Mouse (Mus musculus): Measurements from ENCODE around the gene Akr7a5. TPM values are rescaled to one million over a fixed set of nuclear protein-coding genes. Genes with fewer than 3 reads are reported as not detected.

Akr7a5 gene
- polyA plus RNA-seq, 1 experiment = 91.7 TPM

GRCm38 (mm10) chr4:139298671-139299366 lies 11.7 kb upstream of the Akr7a5 start:
- no peak for DNase-seq (ENCODE audit: low read depth)

DNA sequence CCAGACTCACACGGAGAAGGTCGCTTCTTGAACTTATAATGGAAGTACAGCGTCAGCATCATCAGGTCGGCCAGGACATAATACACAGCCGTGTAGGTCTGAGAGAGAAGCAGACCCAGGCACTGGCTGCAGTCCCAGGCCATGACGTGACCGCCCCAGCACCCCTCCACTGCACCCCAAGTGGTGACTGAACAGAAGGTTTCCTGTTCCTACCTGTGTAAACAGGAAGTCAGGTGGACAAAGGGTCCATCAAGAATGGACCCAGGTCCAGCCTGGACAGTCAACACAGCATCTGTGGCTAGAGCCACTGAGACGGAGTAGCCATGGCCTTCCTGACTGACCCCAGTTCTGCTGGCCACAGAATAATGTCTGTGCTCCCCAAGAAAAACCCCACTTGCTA lies 8.8 kb upstream of the Akr7a5 start:
- DNase-seq (ENCODE audit: low read depth) = no peak

- DNase-seq (ENCODE audit: low read depth) = no peak
These were observed 8.3 kb upstream of the Akr7a5 start for GRCm38 (mm10) chr4:139302241-139302640.

DNA sequence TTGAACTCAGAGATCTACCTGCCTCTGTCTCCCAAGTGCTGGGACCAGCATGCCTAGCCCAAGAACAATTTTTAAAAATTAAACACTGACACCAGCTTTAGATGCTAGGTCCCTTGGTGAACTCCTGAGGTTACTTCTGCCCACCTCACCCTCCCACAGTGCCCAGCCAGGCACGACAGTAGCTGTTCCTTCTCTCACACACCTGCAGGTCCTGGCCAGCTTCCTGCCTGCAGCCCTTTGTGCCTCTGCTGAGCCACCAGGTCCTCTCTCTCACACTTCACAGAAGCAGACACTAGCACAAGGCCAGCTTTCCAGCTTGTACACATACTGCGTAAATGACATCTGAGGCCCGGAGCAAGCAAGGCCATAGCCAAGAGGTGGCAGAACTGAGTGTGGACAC lies 5.0 kb upstream of the Akr7a5 start:
- DNase-seq (ENCODE audit: low read depth) = no peak

DNA sequence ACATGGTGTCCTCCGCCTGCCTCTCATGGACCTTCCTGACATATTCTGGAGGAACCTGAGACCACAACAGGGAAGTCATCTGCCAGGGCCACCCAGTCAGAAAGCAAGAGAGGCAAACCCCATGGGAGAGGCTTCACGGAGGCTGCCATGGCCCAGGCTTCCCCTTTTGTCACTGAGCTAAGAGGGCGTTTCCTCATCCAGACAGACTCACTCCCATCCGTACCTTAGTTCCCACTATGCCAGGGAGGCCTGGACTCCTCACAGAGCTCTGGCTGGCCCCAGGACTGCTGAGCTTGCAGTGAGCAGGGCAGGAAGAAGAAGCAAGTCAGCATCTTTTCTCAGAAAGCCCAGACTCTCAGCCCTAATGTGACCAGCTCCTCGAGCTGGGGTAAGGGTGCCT lies 2.6 kb upstream of the Akr7a5 start:
- DNase-seq (ENCODE audit: low read depth) = no peak

GRCm38 (mm10) chr4:139309651-139310050 lies 893 bp upstream of the Akr7a5 start:
- DNase-seq (ENCODE audit: low read depth) = no peak

GRCm38 (mm10) chr4:139310899-139311701 lies 556 bp downstream of the Akr7a5 start:
- no peak for DNase-seq (ENCODE audit: low read depth)

DNA sequence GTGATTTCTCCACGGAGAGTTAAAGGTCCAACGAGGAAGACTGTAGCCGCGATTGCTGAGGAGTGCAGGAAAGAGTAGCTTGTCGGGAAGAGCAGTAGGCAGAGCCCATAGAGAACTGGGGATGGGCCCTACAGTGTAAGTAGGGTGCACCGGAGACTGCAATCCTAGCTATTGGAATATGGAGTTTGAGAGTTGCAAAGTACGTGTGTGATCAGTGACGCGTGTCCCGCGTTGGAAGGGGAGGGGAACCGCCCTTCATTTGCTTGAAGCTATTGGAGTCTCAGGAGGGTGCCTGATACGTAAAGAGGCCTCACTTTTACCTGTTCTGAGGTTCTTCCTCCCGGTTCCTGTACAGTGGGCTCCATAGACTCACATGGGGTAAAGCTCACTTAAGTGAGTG lies 1.2 kb downstream of the Akr7a5 start:
- no peak for DNase-seq (ENCODE audit: low read depth)

DNA sequence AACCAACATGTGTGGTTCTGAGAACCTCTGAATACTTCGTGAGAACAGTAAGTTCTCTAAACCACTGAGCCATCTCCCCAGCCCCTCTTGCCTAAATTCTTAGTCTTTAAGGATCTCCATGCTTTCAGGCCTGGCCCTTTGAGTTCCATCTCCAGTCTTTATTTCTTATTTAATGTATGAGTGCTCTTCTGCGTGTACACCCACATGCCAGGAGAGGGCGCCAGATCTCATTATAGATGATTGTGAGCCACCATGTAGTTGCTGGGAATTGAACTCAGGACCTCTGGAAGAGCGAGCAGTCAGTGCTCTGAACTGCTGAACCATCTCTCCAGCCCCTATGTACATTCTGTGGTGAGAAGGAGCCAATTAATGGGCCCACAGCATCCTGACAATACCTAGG lies 2.1 kb downstream of the Akr7a5 start:
- DNase-seq (ENCODE audit: low read depth) = no peak

GRCm38 (mm10) chr4:139318449-139318848 lies 7.9 kb downstream of the Akr7a5 start:
- DNase-seq (ENCODE audit: low read depth) = no peak

DNA sequence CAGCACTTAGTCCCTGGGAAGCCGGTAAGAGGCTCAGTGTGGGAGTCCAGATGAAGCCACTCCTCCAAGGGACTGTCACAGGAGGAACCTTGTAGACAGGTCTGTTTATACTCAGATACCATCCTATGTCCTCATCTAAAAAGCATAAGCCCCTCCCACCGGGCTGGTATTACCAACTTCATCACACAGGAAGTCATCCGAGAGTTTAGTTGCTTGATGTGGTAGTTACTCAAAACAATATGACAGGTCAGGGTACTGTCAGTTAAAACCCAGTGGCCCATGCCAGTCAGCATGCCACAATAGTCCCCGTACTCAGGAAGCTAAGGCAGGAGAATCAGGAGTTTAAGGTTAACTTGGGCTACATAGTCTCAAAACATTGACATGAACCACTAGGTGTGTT lies 9.2 kb downstream of the Akr7a5 start:
- DNase-seq (ENCODE audit: low read depth) = no peak

DNA sequence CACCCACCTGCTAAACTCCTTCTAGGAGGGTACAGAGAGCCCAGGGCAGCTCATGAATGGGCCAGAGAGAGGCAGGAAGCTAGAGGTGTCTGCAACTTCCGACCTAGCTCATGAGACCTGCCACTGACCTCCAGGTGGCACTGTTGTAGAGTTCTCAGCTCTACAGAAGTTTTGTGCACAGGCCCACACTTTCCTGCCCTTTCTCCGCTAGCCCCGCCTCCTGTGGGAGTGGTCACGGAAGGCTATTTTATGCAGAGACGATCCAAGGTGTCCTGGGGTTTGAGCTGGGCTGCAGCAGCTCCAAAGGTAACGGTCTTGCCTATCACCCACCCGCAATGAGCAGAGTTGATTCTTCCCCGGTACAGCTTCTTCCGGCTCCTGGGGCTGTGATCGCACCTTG lies 20.1 kb downstream of the Akr7a5 start:
- no peak for DNase-seq (ENCODE audit: low read depth)

DNA sequence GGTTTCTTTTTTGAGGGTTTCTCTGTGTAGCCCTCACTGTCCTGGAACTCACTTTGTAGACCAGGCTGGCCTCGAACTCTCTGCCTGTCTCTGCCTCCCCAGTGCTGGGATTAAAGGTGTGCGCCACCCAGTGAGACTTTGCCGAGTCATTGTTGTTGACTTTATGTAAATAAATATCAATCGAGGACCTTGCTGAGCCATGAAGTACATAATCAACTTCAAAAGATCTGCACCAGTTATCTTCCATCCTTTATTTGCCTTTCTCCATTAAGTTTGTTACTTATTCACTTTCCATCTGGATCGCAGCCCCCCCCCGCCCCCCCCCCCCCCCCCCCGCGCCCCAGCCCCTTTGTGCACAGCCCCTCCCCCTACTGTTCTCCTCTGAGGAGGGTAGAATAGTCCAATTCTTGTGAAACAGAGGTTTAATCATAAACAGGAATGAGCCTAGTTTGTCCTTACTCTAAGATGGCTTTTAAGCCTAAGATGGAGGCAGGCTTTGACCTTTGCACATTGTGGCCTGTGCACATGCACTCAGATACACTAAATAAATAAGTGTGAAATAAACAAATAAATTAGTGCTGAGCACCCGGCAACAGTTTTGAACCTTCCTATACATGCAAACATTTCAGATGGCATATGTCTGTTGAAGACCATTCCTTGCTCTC lies 24.2 kb downstream of the Akr7a5 start:
- no peak for DNase-seq (ENCODE audit: low read depth)

DNA sequence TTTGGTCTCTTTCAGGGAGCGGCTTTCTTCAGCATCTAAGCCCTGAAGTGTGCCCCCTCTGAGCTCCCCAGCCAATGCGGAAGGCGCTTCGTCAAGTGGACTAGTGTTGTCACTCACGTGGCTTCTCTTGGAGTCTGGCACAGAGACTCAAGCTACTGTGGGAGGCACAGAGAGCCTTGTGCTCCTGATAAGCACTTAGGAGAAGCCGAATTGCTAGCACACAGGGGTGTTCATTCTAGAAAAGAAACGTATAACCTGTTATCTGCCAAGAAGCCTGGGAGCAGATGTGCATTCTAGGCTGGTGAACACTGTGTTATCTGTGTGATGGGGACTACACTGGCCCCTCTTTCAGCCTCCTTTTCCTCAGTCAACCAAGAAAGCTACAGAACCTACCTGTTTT lies 25.0 kb downstream of the Akr7a5 start:
- no peak for DNase-seq (ENCODE audit: low read depth)

- no peak for DNase-seq (ENCODE audit: low read depth)
These were observed 26.4 kb downstream of the Akr7a5 start for GRCm38 (mm10) chr4:139336822-139337483.

DNA sequence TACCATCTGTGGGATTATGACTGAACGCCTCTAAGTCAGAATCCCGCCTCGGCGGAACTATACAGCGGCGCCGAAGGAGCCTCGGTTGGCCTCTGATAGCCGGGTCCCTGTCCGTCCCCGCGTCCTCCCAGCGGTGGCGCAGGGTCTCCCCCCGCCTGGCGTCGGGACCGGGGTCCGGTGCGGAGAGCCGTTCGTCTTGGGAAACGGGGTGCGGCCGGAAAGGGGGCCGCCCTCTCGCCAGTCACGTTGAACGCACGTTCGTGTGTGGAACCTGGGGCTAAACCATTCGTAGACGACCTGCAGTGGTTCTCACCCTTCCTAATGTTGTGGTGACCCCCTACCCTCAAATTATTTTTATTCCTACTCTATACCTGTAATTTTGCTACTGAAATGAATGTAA lies 27.6 kb downstream of the Akr7a5 start:
- no peak for DNase-seq (ENCODE audit: low read depth)

DNA sequence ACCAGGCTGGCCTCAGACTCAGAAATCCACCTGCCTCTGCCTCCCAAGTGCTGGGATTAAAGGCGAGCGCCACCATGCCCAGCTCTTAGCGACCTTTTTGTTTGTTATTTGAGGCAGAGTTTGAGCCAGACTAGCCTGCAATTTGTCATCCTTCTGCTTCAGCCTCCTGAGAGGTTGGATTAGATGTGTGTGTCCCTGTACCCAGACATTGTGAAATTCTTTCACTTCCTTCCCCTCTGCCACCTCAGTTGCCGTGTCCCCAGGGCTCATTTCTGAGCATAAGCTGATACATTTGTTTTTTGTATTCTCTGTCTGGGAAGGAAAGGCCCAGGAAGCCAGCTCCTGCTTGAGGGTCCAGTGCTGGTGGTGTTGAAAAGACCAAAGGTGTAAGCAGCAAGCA lies 30.3 kb downstream of the Akr7a5 start:
- DNase-seq (ENCODE audit: low read depth) = no peak

DNA sequence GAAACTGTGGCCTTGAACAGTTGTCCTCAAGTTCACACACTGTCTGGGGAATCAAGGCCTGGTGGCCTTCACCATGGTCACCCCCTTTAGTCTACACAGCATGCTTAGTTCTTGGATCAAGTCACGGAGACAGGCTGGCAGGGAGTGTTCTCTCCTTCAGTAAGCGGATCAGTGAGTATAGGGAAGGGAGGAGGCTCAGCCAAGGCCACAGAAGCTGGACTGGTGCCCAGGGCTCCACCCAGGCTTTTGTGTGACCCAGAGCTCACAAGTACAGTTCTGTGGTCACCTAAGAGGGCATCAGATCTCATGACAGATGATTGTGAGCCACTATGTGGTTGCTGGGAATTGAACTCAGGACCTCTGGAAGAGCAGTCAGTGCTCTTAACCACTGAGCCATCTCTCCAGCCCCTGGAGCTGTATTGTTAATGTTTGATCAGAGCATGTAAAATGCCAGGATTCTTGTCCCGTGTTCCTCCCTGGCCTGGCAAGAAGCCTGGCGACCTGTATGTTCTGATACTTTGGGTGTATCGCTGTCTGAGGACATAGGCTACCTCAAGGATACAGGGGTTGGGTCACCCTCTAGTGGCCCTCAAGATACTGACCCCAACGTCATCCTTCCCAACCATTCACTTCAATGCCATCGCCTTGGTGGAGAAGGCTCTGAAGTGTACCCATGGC lies 31.2 kb downstream of the Akr7a5 start:
- no peak for DNase-seq (ENCODE audit: low read depth)

- DNase-seq (ENCODE audit: low read depth) = no peak
These were observed 33.2 kb downstream of the Akr7a5 start for GRCm38 (mm10) chr4:139343718-139344117.

- DNase-seq (ENCODE audit: low read depth) = no peak
These were observed 35.0 kb downstream of the Akr7a5 start for GRCm38 (mm10) chr4:139345416-139346019.
